Mouse (Mus musculus) intestine, embryonic 16.5 days (tissue): ENCODE measurements around the gene Tbc1d22b. TPM values are rescaled to one million over a fixed set of nuclear protein-coding genes. Genes with fewer than 3 reads are reported as not detected.

Experiments used
- ATAC-seq: fragments of 200-750 bp; cut with Nextera tagmentation; 2 replicates; pipeline ENCODE4 v1.8.0; 2017; ENCODE audit warnings: moderate TSS enrichment, moderate library complexity
- H3K27ac ChIP-seq: fragments of 300-500 bp; sonication (generic); 2 replicates; pipeline ENCODE4 v1.5.1; 2014; ENCODE audit warnings: mild to moderate bottlenecking, low read length
- H3K27me3 ChIP-seq: fragments of 300-500 bp; sonication (generic); replicated peaks from 2 replicates; pipeline ENCODE4 v1.6.1; 2014; ENCODE audit warnings: low read length, control low read depth, mixed read lengths; ENCODE audit not compliant: control insufficient read depth, insufficient read depth
- H3K36me3 ChIP-seq: fragments of 300-500 bp; sonication (generic); 2 replicates; pipeline ENCODE4 v1.6.1; 2014; ENCODE audit warnings: low read length, control low read depth; ENCODE audit not compliant: control insufficient read depth, insufficient read depth
- H3K4me1 ChIP-seq: fragments of 300-500 bp; sonication (generic); 2 replicates; pipeline ENCODE4 v1.6.1; 2014; ENCODE audit warnings: low read length, control low read depth, mixed read lengths; ENCODE audit not compliant: control insufficient read depth, insufficient read depth
- H3K4me2 ChIP-seq: fragments of 300-500 bp; sonication (generic); 2 replicates; pipeline ENCODE4 v1.6.1; 2014; ENCODE audit warnings: low read depth, low read length, control low read depth
- H3K4me3 ChIP-seq: fragments of 300-500 bp; sonication (generic); 2 replicates; pipeline ENCODE4 v1.5.1; 2014; ENCODE audit warnings: mild to moderate bottlenecking, low read length
- H3K9ac ChIP-seq: fragments of 300-500 bp; sonication (generic); 2 replicates; pipeline ENCODE4 v1.6.1; 2014; ENCODE audit warnings: low read depth, low read length
- H3K9me3 ChIP-seq: fragments of 300-500 bp; sonication (generic); 2 replicates; pipeline ENCODE4 v1.6.1; 2016; ENCODE audit warnings: low read length, control low read depth; ENCODE audit not compliant: control insufficient read depth
- WGBS: fragments of 180-500 bp; shearing (Covaris S2); extraction: QIAGEN DNeasy Blood & Tissue Kit; methylation state at CpG from one replicate; pipeline ENCODE4 v1.1.7; 2014; 5-methylcytosine and 5-hydroxymethylcytosine counted together
- polyA plus RNA-seq: library from polyadenylated mRNA; unstranded; fragments of >200 nt; fragmentation: Nextera tagmentation; extraction: Ambion mirVana; gene quantifications from 2 replicates; pipeline ENCODE4 v1.2.1, GENCODE M21; 2015

The Tbc1d22b gene
- polyA plus RNA-seq, 1 experiment from 2014 or later = 12.6 TPM

DNA sequence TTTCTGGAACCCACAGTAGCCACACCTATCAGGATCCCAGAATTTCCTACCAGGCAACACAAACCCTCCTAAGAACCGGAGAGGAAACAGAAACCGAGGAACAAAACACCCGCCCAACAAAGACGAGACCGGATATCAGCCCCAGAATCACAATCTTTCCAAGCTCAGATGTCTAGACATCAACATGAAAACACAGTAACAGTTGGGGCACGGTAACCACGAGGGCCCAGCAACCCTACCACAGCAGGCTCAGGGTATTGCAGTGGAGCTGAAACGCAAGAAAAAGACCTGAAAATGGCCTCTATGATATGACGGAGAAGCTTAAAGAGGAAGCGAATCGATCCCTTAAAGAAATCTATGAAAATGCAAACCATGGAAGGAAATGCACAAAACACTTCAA lies 15.7 kb upstream of the Tbc1d22b start:
- Histone ChIP-seq H3K4me3 (no peak overlapping the region), H3K4me2 (no peak overlapping the region)
- WGBS = 90% methylated on average over 11 of the region's 11 CpGs

DNA sequence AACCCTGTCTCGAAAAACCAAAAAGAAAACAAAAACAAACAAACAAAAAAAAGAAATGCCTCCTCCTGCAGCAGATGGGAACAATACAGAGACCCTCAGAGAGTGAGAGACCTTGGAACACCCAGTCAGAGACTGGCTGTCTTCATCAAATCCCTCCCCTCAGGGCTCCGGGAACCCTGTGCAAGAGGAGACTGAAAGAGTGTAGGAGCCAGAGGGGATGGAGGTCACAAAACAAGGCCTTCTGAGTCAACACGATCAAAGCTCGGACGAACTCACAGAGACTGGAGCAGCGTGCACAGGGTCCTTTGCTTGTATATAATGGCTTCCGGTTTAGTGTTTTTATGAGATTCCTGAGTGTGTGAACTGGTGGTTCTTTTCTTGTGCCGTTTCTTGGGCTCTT lies 9.2 kb upstream of the Tbc1d22b start:
- no peaks in the 10 kb centered on the region for H3K27me3 ChIP-seq
- H3K36me3 ChIP-seq = no peaks in the 10 kb centered on the region
- H3K9me3 ChIP-seq = no peaks in the 10 kb centered on the region
- no peaks in the 10 kb centered on the region for H3K4me1 ChIP-seq
- H3K4me3 ChIP-seq = no peak overlapping the region
- no peak overlapping the region for H3K9ac ChIP-seq
- WGBS = 91% methylated on average over 8 of the region's 8 CpGs
- no peak overlapping the region for H3K4me2 ChIP-seq
- no peak overlapping the region for H3K27ac ChIP-seq
- ATAC-seq = no peak

More for the DNA sequence above, 15.7 kb upstream of the Tbc1d22b start:
- Histone ChIP-seq H3K9me3 (no peaks in the 10 kb centered on the region), H3K27ac (no peak overlapping the region), H3K9ac (no peak overlapping the region), H3K4me1 (no peaks in the 10 kb centered on the region), H3K27me3 (no peaks in the 10 kb centered on the region), H3K36me3 (no peaks in the 10 kb centered on the region)
- ATAC-seq = no peak

DNA sequence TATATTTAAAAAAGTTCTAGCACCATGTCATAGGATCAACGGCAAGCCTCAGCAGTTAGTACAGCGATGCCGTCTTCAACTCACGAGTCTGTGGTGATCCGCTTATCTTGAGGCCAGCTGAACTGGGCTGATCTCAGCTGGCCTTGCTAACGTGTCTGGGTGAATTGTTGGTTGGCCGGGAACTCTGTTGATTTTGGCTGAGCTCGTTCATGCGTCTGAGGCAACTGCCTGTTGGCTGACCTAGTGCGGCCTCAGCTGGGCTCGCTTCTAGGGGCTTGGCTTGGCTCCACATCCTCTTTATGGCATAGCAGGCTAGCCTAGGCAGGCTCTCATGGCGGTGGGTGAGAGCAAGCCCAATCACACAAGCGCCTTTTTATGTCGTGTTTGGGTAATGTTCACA lies 8.2 kb upstream of the Tbc1d22b start:
- H3K9me3 ChIP-seq = no peaks in the 10 kb centered on the region
- WGBS = 53% methylated on average over 14 of the region's 14 CpGs
- H3K9ac ChIP-seq = no peak overlapping the region
- no peak overlapping the region for H3K27ac ChIP-seq
- H3K36me3 ChIP-seq = no peaks in the 10 kb centered on the region
- H3K4me2 ChIP-seq = no peak overlapping the region
- H3K4me1 ChIP-seq = no peaks in the 10 kb centered on the region
- no peak overlapping the region for H3K4me3 ChIP-seq
- no peak for ATAC-seq
- no peaks in the 10 kb centered on the region for H3K27me3 ChIP-seq

DNA sequence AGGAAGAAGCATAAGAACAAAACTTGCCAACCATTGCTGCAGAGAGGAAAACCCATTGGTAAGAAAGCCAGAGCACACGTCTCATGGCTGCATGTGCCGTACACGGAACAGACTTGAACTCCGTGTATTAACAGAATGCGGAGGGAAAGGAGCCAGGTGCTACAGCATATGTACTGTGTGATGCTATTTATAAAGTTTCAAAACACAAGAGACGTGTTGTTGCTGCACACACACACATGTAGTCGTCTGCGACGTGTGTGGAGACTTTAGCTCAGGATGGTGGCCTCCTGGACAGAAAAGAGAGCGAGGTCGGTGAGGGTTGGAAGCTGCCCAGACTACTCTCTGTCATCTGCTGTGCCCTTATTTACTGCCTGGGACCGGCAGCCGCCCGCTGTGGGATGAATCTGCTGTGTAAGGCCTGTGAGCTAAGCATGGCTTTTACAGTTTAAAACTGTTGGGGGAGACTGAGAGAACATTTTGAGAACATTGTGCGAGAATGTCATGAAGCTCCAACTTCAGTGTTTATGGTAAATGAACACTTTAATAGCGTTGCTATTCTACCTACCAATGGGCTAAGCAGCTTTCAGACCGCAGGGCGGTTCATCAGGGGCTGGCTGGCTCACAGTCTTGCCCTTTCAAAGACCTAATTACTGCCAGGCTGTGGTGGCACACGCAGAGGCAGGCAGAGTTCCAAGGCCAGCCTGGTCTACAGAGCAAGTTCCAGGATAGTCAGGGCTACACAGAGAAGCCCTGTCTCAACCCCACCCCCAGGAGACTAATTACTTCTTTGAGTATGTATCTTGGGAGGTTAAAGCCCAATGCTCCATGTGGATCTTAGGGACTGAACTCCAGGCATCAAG lies 6.5 kb upstream of the Tbc1d22b start:
- Histone ChIP-seq H3K4me1 (no peaks in the 10 kb centered on the region), H3K27me3 (no peaks in the 10 kb centered on the region), H3K9me3 (no peaks in the 10 kb centered on the region), H3K36me3 (no peaks in the 10 kb centered on the region), H3K9ac (no peak overlapping the region), H3K4me2 (no peak overlapping the region), H3K4me3 (no peak overlapping the region), H3K27ac (no peak overlapping the region)
- no peak for ATAC-seq
- WGBS = 83% methylated on average over 19 of the region's 19 CpGs

DNA sequence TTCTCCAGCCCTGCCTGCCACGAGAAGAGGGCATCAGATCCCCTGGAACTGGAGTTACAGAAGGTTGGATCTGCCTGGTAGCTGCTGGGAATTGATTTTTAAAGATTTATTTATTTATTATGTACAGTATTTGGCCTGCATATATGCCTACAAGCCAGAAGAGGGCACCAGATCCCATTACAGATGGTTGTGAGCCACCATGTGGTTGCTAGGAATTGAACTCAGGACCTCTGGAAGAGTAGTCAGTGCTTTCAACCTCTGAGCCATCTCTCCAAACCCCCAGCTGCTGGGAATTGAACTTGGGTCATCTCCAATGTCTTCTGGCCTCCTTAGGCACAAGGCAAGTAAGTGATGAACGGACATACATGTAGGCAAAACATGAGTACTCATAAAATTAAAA lies 5.5 kb upstream of the Tbc1d22b start:
- 65% methylated on average over 2 of the region's 2 CpGs for WGBS
- Histone ChIP-seq H3K4me2 (no peak overlapping the region), H3K27ac (no peak overlapping the region), H3K36me3 (no peaks in the 10 kb centered on the region), H3K4me1 (no peaks in the 10 kb centered on the region), H3K4me3 (no peak overlapping the region), H3K27me3 (no peaks in the 10 kb centered on the region), H3K9ac (no peak overlapping the region), H3K9me3 (no peaks in the 10 kb centered on the region)
- no peak for ATAC-seq

DNA sequence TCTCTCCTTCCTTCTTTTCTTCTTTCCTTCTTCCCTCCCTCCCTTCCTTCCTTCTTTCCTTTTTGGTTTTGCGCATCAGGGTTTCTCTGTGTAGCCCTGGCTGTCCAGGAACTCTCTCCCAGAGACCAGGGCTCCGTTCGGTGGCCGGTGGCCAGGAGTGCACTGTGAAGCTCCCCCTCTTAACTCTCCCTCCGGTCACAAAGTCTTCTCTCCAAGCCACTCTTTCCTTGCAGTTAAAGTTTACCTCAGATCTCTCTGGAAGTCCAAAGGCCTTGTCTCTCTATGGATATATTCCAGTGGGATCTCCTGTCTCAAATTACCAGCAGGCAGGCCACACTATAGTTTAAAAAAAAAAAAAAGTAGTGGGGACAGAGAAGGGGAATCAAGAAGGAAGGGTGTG lies 4.3 kb upstream of the Tbc1d22b start:
- Histone ChIP-seq H3K4me3 (no peak overlapping the region), H3K4me1 (peaks cover 2% of the 10 kb centered on the region; the same call in 1 of the 2 replicates), H3K4me2 (no peak overlapping the region), H3K27me3 (no peaks in the 10 kb centered on the region), H3K9ac (no peak overlapping the region), H3K27ac (no peak overlapping the region), H3K9me3 (no peaks in the 10 kb centered on the region), H3K36me3 (no peaks in the 10 kb centered on the region)
- no peak for ATAC-seq
- 88% methylated on average over 5 of the region's 5 CpGs for WGBS

DNA sequence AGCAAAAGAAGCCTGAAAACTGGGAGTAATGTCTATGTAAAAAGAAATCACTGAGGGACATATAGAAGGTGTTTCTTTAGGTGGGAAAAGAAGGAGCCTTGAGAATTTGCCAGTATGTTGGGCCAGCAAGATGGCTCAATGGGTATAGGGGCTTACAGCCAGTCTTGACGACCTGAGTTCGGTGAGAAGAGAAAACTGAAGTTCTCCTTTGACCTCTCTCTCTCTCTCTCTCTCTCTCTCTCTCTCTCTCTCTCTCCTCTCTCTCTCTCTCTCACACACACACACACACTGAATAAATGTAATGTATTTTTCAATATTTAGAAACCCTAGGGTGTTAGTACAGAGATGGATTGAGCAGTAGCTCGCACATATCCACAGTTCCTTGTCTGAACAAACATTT lies 1.1 kb upstream of the Tbc1d22b start:
- H3K4me3 ChIP-seq = no peak overlapping the region
- WGBS = 69% methylated on average over 3 of the region's 3 CpGs
- H3K36me3 ChIP-seq = no peaks in the 10 kb centered on the region
- no peaks in the 10 kb centered on the region for H3K9me3 ChIP-seq
- H3K27ac ChIP-seq = no peak overlapping the region
- no peak for ATAC-seq
- H3K4me2 ChIP-seq = no peak overlapping the region
- H3K27me3 ChIP-seq = no peaks in the 10 kb centered on the region
- H3K4me1 ChIP-seq = peaks cover 16% of the 10 kb centered on the region
- H3K9ac ChIP-seq = no peak overlapping the region

DNA sequence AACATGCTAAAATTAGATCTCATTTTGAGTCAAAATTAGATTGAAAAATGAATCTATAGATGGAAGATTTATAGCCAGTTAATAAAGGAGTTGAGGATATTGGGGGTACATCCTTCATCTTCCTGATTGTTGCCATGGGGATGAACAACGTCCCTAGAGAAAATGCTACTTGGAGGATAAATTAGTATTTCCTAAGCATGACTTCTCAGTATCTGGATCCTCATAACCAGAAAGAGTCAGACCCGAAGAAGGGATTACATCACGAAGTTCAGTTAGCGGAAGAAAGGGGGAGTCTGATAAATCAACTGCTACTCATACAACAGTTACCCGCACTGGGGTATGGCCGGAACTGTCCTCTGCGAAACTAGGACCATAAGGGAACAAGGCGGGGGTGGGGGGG lies 591 bp upstream of the Tbc1d22b start:
- ATAC-seq = peak; percentile 18; the same call in 1 of the 2 replicates

DNA sequence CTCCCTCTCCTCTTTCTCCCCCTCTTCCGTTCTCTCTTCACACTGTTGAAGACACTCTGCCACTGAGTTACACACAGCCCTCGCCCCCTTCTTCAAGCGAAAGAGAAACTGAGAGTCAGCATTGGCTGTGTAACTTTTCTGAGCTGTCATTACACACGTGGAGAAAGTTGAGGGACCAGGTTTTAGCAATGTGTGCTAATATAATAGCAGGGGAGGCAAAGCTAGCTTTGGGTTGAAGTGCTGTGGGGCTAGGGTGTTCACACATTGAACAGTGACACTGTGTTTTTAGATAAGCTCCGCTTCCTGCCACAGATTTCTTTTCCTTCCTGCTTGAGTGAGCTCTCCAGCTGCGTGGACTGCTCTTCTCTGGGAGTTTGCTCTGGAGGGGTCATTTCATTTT lies 1.4 kb downstream of the Tbc1d22b start:
- Histone ChIP-seq H3K27me3 (no peaks in the 10 kb centered on the region), H3K4me1 (peaks cover 18% of the 10 kb centered on the region), H3K9me3 (no peaks in the 10 kb centered on the region), H3K4me2 (peak overlapping the region; percentile 95), H3K4me3 (no peak overlapping the region; the same call in 1 of the 2 replicates), H3K36me3 (no peaks in the 10 kb centered on the region), H3K9ac (0 out of 2 replicates have a peak overlapping the region, but pooled peaks have one; percentile 97), H3K27ac (0 out of 2 replicates have a peak overlapping the region, but pooled peaks have one; percentile 31)
- 51% methylated on average over 6 of the region's 6 CpGs for WGBS
- no peak for ATAC-seq

More for the DNA sequence above, 591 bp upstream of the Tbc1d22b start:
- Histone ChIP-seq H3K27me3 (no peaks in the 10 kb centered on the region), H3K36me3 (no peaks in the 10 kb centered on the region), H3K27ac (no peak overlapping the region), H3K9me3 (no peaks in the 10 kb centered on the region), H3K4me1 (peaks cover 16% of the 10 kb centered on the region), H3K4me3 (peak overlapping the region; percentile 97), H3K9ac (no peak overlapping the region), H3K4me2 (peak overlapping the region; percentile 47)
- WGBS = 48% methylated on average over 8 of the region's 8 CpGs
